Mouse (Mus musculus) heart, postnatal 0 days (tissue): ENCODE data around the gene Nat8f2.
"Not testable (repeated sequence)": the region's sequence is repeated elsewhere in the genome, so short reads cannot be mapped to it uniquely, and the experiment has no call there.

Experiments
- CTCF ChIP-seq: IDR thresholded peaks from 2 replicates; pipeline ENCODE4 v1.5.1; 2016; ENCODE audit warnings: antibody characterized with exemption, control low read depth, low read depth
- EP300 ChIP-seq: IDR thresholded peaks from 2 replicates; pipeline ENCODE4 v1.6.1; 2016; ENCODE audit warnings: antibody characterized with exemption, low read depth

DNA sequence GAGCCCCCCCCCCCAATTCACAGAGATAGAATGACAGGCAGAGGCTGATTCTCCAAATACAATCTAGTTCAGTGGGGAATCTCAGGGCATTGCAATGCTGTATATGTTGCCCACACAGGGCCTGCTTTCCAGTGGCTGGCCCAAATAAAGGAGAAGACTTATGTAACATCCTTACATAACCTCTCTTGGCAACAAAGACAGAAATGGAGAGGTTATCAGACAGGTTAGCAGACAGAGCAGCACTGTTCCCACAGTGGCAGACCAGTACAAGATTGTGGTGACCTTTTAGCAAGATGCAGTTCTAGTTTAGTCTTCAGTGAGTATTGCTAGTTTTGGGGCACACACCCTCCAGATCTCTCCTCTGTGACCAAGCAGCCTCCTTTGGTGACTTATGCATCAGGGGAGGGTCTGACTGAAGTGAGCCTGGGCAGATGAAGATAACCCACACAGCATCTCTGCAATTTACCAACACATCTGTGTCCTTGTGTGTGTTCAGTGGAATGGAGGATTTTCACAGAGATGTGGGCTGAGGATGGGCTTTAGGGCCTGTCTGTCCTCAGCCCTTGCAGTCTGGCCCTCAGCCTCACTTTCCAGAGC lies 34.4 kb downstream of the Nat8f2 start:
- not testable (repeated sequence) for TF ChIP-seq CTCF, EP300
